Mouse (Mus musculus) intestine, embryonic 16.5 days (tissue): ENCODE results near the gene Hnrnpab. TPM values are rescaled to one million over a fixed set of nuclear protein-coding genes. Genes with fewer than 3 reads are reported as not detected.

ENCODE experiments used
- ATAC-seq: fragments of 200-750 bp; cut with Nextera tagmentation; 2 replicates; pipeline ENCODE4 v1.8.0; 2017; ENCODE audit warnings: moderate TSS enrichment, moderate library complexity
- H3K27ac ChIP-seq: fragments of 300-500 bp; sonication (generic); 2 replicates; pipeline ENCODE4 v1.5.1; 2014; ENCODE audit warnings: mild to moderate bottlenecking, low read length
- H3K27me3 ChIP-seq: fragments of 300-500 bp; sonication (generic); replicated peaks from 2 replicates; pipeline ENCODE4 v1.6.1; 2014; ENCODE audit warnings: low read length, control low read depth, mixed read lengths; ENCODE audit not compliant: control insufficient read depth, insufficient read depth
- H3K36me3 ChIP-seq: fragments of 300-500 bp; sonication (generic); 2 replicates; pipeline ENCODE4 v1.6.1; 2014; ENCODE audit warnings: low read length, control low read depth; ENCODE audit not compliant: control insufficient read depth, insufficient read depth
- H3K4me1 ChIP-seq: fragments of 300-500 bp; sonication (generic); 2 replicates; pipeline ENCODE4 v1.6.1; 2014; ENCODE audit warnings: low read length, control low read depth, mixed read lengths; ENCODE audit not compliant: control insufficient read depth, insufficient read depth
- H3K4me2 ChIP-seq: fragments of 300-500 bp; sonication (generic); 2 replicates; pipeline ENCODE4 v1.6.1; 2014; ENCODE audit warnings: low read depth, low read length, control low read depth
- H3K4me3 ChIP-seq: fragments of 300-500 bp; sonication (generic); 2 replicates; pipeline ENCODE4 v1.5.1; 2014; ENCODE audit warnings: mild to moderate bottlenecking, low read length
- H3K9ac ChIP-seq: fragments of 300-500 bp; sonication (generic); 2 replicates; pipeline ENCODE4 v1.6.1; 2014; ENCODE audit warnings: low read depth, low read length
- H3K9me3 ChIP-seq: fragments of 300-500 bp; sonication (generic); 2 replicates; pipeline ENCODE4 v1.6.1; 2016; ENCODE audit warnings: low read length, control low read depth; ENCODE audit not compliant: control insufficient read depth
- WGBS: fragments of 180-500 bp; shearing (Covaris S2); extraction: QIAGEN DNeasy Blood & Tissue Kit; methylation state at CpG from one replicate; pipeline ENCODE4 v1.1.7; 2014; 5-methylcytosine and 5-hydroxymethylcytosine counted together
- polyA plus RNA-seq: library from polyadenylated mRNA; unstranded; fragments of >200 nt; fragmentation: Nextera tagmentation; extraction: Ambion mirVana; gene quantifications from 2 replicates; pipeline ENCODE4 v1.2.1, GENCODE M21; 2015

Gene Hnrnpab
- polyA plus RNA-seq, 1 experiment from 2014 or later: 264 TPM

GRCm38 (mm10) chr11:51648566-51648965 is 41.9 kb upstream of the Hnrnpab start:
- peak overlapping the region; percentile 22; the same call in 1 of the 2 replicates for H3K4me3 ChIP-seq
- H3K4me1 ChIP-seq: peaks cover 31% of the 10 kb centered on the region
- peak overlapping the region; percentile 51 for H3K27ac ChIP-seq
- H3K9me3 ChIP-seq: no peaks in the 10 kb centered on the region
- H3K4me2 ChIP-seq: 0 out of 2 replicates have a peak overlapping the region, but pooled peaks have one; percentile 92
- H3K9ac ChIP-seq: peak overlapping the region; percentile 43; the same call in 1 of the 2 replicates
- peaks cover 5% of the 10 kb centered on the region; the same call in 1 of the 2 replicates for H3K36me3 ChIP-seq
- ATAC-seq: no peak
- H3K27me3 ChIP-seq: no peaks in the 10 kb centered on the region
- 27% methylated on average over 3 of the region's 3 CpGs for WGBS

GRCm38 (mm10) chr11:51646751-51647667 is 40.4 kb upstream of the Hnrnpab start:
- 57% methylated on average over 15 of the region's 15 CpGs for WGBS
- Histone ChIP-seq H3K9ac (no peak overlapping the region), H3K27me3 (no peaks in the 10 kb centered on the region)

GRCm38 (mm10) chr11:51646245-51646644 is 39.6 kb upstream of the Hnrnpab start:
- 76% methylated on average over 7 of the region's 7 CpGs for WGBS
- Histone ChIP-seq H3K27ac (no peak overlapping the region), H3K36me3 (peaks cover 6% of the 10 kb centered on the region; the same call in 1 of the 2 replicates), H3K4me3 (no peak overlapping the region), H3K9ac (0 out of 2 replicates have a peak overlapping the region, but pooled peaks have one; percentile 10), H3K27me3 (no peaks in the 10 kb centered on the region), H3K4me2 (no peak overlapping the region), H3K4me1 (peaks cover 34% of the 10 kb centered on the region), H3K9me3 (no peaks in the 10 kb centered on the region)
- no peak for ATAC-seq

More at GRCm38 (mm10) chr11:51646751-51647667, 40.4 kb upstream of the Hnrnpab start:
- H3K4me3 ChIP-seq: peak overlapping the region; percentile 1; the same call in 1 of the 2 replicates
- no peaks in the 10 kb centered on the region for H3K9me3 ChIP-seq
- H3K27ac ChIP-seq: peak overlapping the region; percentile 61
- H3K4me1 ChIP-seq: peaks cover 34% of the 10 kb centered on the region
- ATAC-seq: no peak
- peaks cover 6% of the 10 kb centered on the region; the same call in 1 of the 2 replicates for H3K36me3 ChIP-seq
- no peak overlapping the region for H3K4me2 ChIP-seq

- H3K9me3 ChIP-seq: no peaks in the 10 kb centered on the region
- peaks cover 6% of the 10 kb centered on the region; the same call in 1 of the 2 replicates for H3K36me3 ChIP-seq
- no peaks in the 10 kb centered on the region for H3K27me3 ChIP-seq
- 0 out of 2 replicates have a peak overlapping the region, but pooled peaks have one; percentile 19 for H3K9ac ChIP-seq
- 76% methylated on average over 13 of the region's 13 CpGs for WGBS
- H3K4me3 ChIP-seq: no peak overlapping the region
- H3K27ac ChIP-seq: no peak overlapping the region
- ATAC-seq: no peak
- H3K4me1 ChIP-seq: peaks cover 40% of the 10 kb centered on the region
- no peak overlapping the region for H3K4me2 ChIP-seq
These were observed 38.6 kb upstream of the Hnrnpab start for GRCm38 (mm10) chr11:51645293-51645692.

GRCm38 (mm10) chr11:51644217-51644616 is 37.6 kb upstream of the Hnrnpab start:
- no peaks in the 10 kb centered on the region for H3K9me3 ChIP-seq
- H3K36me3 ChIP-seq: peaks cover 6% of the 10 kb centered on the region; the same call in 1 of the 2 replicates
- peaks cover 31% of the 10 kb centered on the region for H3K4me1 ChIP-seq
- no peak overlapping the region for H3K4me3 ChIP-seq
- no peak overlapping the region for H3K4me2 ChIP-seq
- WGBS: 72% methylated on average over 16 of the region's 16 CpGs
- H3K27me3 ChIP-seq: no peaks in the 10 kb centered on the region
- no peak overlapping the region for H3K27ac ChIP-seq
- ATAC-seq: no peak
- H3K9ac ChIP-seq: 0 out of 2 replicates have a peak overlapping the region, but pooled peaks have one; percentile 14

- no peak overlapping the region for H3K4me3 ChIP-seq
- peak overlapping the region; percentile 14; the same call in 1 of the 2 replicates for H3K9ac ChIP-seq
- H3K4me2 ChIP-seq: no peak overlapping the region
- peak overlapping the region; percentile 28; the same call in 1 of the 2 replicates for H3K27ac ChIP-seq
- H3K4me1 ChIP-seq: peaks cover 26% of the 10 kb centered on the region
- ATAC-seq: no peak
- peaks cover 6% of the 10 kb centered on the region; the same call in 1 of the 2 replicates for H3K36me3 ChIP-seq
- 56% methylated on average over 15 of the region's 15 CpGs for WGBS
- H3K27me3 ChIP-seq: no peaks in the 10 kb centered on the region
- no peaks in the 10 kb centered on the region for H3K9me3 ChIP-seq
These were observed 37.1 kb upstream of the Hnrnpab start for GRCm38 (mm10) chr11:51643761-51644160.

- peaks cover 20% of the 10 kb centered on the region for H3K4me1 ChIP-seq
- H3K9me3 ChIP-seq: no peaks in the 10 kb centered on the region
- peak overlapping the region; percentile 14; the same call in 1 of the 2 replicates for H3K9ac ChIP-seq
- peaks cover 6% of the 10 kb centered on the region; the same call in 1 of the 2 replicates for H3K36me3 ChIP-seq
- no peak overlapping the region for H3K4me3 ChIP-seq
- no peak for ATAC-seq
- H3K27ac ChIP-seq: no peak overlapping the region
- no peaks in the 10 kb centered on the region for H3K27me3 ChIP-seq
- no peak overlapping the region for H3K4me2 ChIP-seq
- WGBS: 68% methylated on average over 9 of the region's 9 CpGs
These were observed 36.6 kb upstream of the Hnrnpab start for GRCm38 (mm10) chr11:51643202-51643601.

- ATAC-seq: no peak
- no peak overlapping the region for H3K4me2 ChIP-seq
- no peaks in the 10 kb centered on the region for H3K9me3 ChIP-seq
- H3K9ac ChIP-seq: no peak overlapping the region
- 82% methylated on average over 7 of the region's 7 CpGs for WGBS
- 0 out of 2 replicates have a peak overlapping the region, but pooled peaks have one; percentile 4 for H3K27ac ChIP-seq
- peaks cover 6% of the 10 kb centered on the region; the same call in 1 of the 2 replicates for H3K36me3 ChIP-seq
- no peak overlapping the region for H3K4me3 ChIP-seq
- peaks cover 19% of the 10 kb centered on the region for H3K4me1 ChIP-seq
- H3K27me3 ChIP-seq: no peaks in the 10 kb centered on the region
These were observed 34.1 kb upstream of the Hnrnpab start for GRCm38 (mm10) chr11:51640748-51641147.

GRCm38 (mm10) chr11:51638497-51638896 is 31.9 kb upstream of the Hnrnpab start:
- Histone ChIP-seq H3K4me2 (peak overlapping the region; percentile 26; the same call in 1 of the 2 replicates), H3K27me3 (no peaks in the 10 kb centered on the region), H3K4me1 (peaks cover 20% of the 10 kb centered on the region), H3K9ac (0 out of 2 replicates have a peak overlapping the region, but pooled peaks have one; percentile 31), H3K27ac (0 out of 2 replicates have a peak overlapping the region, but pooled peaks have one; percentile 43), H3K4me3 (no peak overlapping the region), H3K9me3 (no peaks in the 10 kb centered on the region), H3K36me3 (peaks cover under 1% of the 10 kb centered on the region; the same call in 1 of the 2 replicates)
- WGBS: 70% methylated on average over 5 of the region's 5 CpGs
- ATAC-seq: no peak
